Mouse (Mus musculus) hindbrain, embryonic 15.5 days (tissue): ENCODE data around the gene Trub1. TPM values are rescaled to one million over a fixed set of nuclear protein-coding genes. Genes with fewer than 3 reads are reported as not detected.

Source experiments
- ATAC-seq: fragments of 200-750 bp; cut with Nextera tagmentation; 2 replicates; pipeline ENCODE4 v1.8.0; 2017; ENCODE audit warnings: low read depth, moderate number of reproducible peaks, moderate TSS enrichment; ENCODE audit not compliant: low FRiP score
- H3K27ac ChIP-seq: fragments of 300-500 bp; sonication (generic); replicated peaks from 2 replicates; pipeline ENCODE4 v1.5.1; 2015; ENCODE audit warnings: mild to moderate bottlenecking, inconsistent platforms
- H3K27me3 ChIP-seq: fragments of 300-500 bp; sonication (generic); 2 replicates; pipeline ENCODE4 v1.6.1; 2015; ENCODE audit warnings: control low read depth, inconsistent platforms
- H3K36me3 ChIP-seq: fragments of 300-500 bp; sonication (generic); 2 replicates; pipeline ENCODE4 v1.6.1; 2015; ENCODE audit warnings: control low read depth, inconsistent platforms
- H3K4me1 ChIP-seq: fragments of 300-500 bp; sonication (generic); replicated peaks from 2 replicates; pipeline ENCODE4 v1.6.1; 2015; ENCODE audit warnings: control low read depth, inconsistent platforms
- H3K4me2 ChIP-seq: fragments of 300-500 bp; sonication (generic); 2 replicates; pipeline ENCODE4 v1.6.1; 2015; ENCODE audit warnings: moderate library complexity, mild to moderate bottlenecking, inconsistent platforms
- H3K4me3 ChIP-seq: fragments of 300-500 bp; sonication (generic); 2 replicates; pipeline ENCODE4 v1.5.1; 2015; ENCODE audit warnings: mild to moderate bottlenecking, inconsistent platforms
- H3K9ac ChIP-seq: fragments of 300-500 bp; sonication (generic); 2 replicates; pipeline ENCODE4 v1.6.1; 2015; ENCODE audit warnings: inconsistent platforms
- H3K9me3 ChIP-seq: fragments of 300-500 bp; sonication (generic); 2 replicates; pipeline ENCODE4 v1.6.1; 2016; ENCODE audit warnings: control low read depth, inconsistent platforms
- WGBS: fragments of 180-500 bp; shearing (Covaris S2); methylation state at CpG from one replicate; pipeline ENCODE4 v1.1.7; 2015; 5-methylcytosine and 5-hydroxymethylcytosine counted together
- polyA plus RNA-seq: library from polyadenylated mRNA; unstranded; fragments of >200 nt; fragmentation: Nextera tagmentation; extraction: Ambion mirVana; gene quantifications from 2 replicates; pipeline ENCODE4 v1.2.1, GENCODE M21; 2015

Gene Trub1
- polyA plus RNA-seq, 1 experiment from 2014 or later: 12.2 TPM

DNA sequence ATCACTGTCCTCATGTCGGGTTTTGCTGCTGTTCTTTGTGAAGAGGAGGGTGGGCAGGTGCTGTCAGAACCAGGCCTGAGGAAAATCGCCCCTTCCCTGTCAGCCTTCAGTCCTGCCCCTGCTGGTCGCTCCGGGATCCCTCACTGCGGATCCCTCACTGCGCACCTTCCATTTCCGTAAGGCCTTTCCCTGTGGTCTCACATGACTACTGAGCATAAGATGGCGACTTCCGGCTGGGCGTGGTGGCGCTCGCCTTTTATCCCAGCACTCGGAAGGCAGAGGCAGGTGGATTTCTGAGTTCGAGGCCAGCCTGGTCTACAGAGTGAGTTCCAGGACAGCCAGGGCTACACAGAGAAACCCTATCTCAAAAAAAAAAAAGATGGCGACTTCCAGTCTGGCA is 27.4 kb upstream of the Trub1 start:
- no peaks in the 10 kb centered on the region for H3K36me3 ChIP-seq
- H3K9me3 ChIP-seq: no peaks in the 10 kb centered on the region
- ATAC-seq: no peak
- H3K27me3 ChIP-seq: no peaks in the 10 kb centered on the region
- H3K9ac ChIP-seq: no peak overlapping the region
- H3K27ac ChIP-seq: no peak overlapping the region
- 96% methylated on average over 15 of the region's 15 CpGs for WGBS
- H3K4me3 ChIP-seq: no peak overlapping the region
- H3K4me2 ChIP-seq: no peak overlapping the region
- H3K4me1 ChIP-seq: 0 out of 2 replicates have a peak, but pooled peaks cover 4% of the 10 kb centered on the region

DNA sequence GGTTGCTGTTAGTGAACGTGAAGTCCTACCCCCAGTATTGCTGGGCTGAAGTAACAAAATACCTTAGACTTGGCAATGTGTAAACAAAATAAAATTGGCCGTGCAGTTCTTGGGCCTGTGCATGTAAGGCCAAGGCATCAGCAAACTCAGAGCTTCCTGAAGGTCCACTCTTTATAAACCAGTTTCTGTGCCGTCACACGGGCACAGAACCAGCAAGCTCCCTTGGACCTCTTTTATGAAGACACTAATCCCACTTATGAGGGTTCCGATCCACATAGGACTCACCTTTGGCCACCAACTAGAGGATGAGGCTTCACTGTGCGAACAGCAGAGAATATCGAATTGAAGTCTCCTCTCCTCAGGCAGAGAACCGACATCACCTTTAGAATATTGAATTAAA is 25.9 kb upstream of the Trub1 start:
- ATAC-seq: no peak
- Histone ChIP-seq H3K9me3 (no peaks in the 10 kb centered on the region), H3K36me3 (no peaks in the 10 kb centered on the region), H3K27ac (no peak overlapping the region), H3K9ac (no peak overlapping the region), H3K4me3 (no peak overlapping the region), H3K27me3 (no peaks in the 10 kb centered on the region), H3K4me1 (0 out of 2 replicates have a peak, but pooled peaks cover 4% of the 10 kb centered on the region), H3K4me2 (no peak overlapping the region)
- WGBS: 94% methylated on average over 8 of the region's 8 CpGs

DNA sequence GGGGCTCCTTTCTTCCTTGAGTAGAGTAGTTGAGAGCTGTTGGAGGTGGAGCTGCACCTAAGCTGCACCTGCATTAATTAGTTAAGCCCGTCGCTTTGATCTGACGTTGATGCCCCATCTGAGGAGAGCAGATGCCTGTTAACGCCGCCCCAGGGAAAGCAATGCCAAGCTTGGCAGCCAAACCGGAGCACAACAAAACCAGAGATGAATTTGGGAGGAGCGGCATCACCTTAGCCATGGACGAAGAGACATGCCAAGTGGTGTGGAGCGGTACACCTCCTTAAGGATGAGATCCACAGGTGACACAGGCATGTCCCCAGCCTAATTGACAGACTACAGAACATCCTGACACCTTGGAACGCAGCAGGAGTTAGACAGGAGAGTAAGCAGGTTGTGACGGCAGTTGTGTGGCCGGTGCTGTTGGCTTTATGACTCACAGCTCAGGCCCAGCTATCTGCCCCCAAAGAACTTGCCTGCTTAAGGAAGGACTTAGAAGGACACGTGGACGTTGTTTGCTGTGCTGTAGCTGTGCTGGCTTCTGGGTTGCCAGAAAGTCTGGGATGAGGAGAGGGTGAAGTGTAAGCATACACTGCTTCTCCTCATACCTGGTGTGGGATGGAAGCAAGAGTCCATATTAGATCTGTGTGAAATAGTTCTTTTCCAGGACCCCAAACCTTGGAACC is 24.8 kb upstream of the Trub1 start:
- Histone ChIP-seq H3K27ac (no peak overlapping the region), H3K9ac (no peak overlapping the region), H3K4me2 (no peak overlapping the region), H3K4me1 (0 out of 2 replicates have a peak, but pooled peaks cover 7% of the 10 kb centered on the region), H3K27me3 (no peaks in the 10 kb centered on the region), H3K36me3 (no peaks in the 10 kb centered on the region), H3K4me3 (no peak overlapping the region), H3K9me3 (no peaks in the 10 kb centered on the region)
- no peak for ATAC-seq
- WGBS: 75% methylated on average over 14 of the region's 14 CpGs

DNA sequence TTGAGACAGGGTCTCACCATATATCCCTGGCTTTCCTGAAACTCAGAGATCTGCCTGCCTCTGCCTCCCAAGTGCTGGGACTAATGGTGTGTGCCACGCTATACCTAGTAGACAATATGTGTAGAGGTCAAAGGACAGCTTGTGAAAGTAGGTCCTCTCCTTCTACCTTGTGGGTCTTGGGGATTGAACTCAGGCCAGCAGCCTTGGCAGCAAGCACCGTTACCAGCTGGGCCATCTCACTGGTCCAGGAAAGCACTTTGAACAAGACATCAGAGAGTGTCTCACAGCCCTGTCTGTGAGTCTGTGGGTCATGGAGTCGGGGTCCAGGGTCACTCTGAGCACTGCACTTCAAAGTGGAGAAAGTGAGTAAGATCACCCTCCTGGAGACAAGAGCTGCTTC is 24.1 kb upstream of the Trub1 start:
- Histone ChIP-seq H3K4me3 (no peak overlapping the region), H3K9ac (no peak overlapping the region), H3K4me2 (no peak overlapping the region), H3K4me1 (0 out of 2 replicates have a peak, but pooled peaks cover 10% of the 10 kb centered on the region), H3K9me3 (no peaks in the 10 kb centered on the region), H3K27me3 (no peaks in the 10 kb centered on the region), H3K36me3 (no peaks in the 10 kb centered on the region), H3K27ac (no peak overlapping the region)
- 93% methylated on average over 3 of the region's 3 CpGs for WGBS
- ATAC-seq: no peak

DNA sequence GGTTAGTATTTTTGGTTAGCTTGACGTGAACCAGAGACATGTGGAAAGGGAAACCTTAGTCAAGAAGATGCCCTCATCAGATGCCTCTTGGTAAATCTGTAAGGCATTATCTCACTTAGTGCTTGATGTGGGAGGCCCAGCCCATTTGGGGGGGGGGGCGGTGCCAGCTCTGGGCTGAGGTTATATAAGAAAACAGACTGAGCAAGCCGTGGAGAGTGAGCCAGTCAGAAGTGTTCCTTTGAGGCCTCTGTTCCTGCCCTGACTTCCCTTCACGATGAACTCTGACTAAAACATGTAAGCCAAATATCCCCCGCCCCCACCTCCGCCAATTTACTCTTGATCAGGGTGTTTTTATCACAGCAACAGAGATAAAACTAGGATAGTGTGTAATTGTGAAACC is 22.8 kb upstream of the Trub1 start:
- no peak overlapping the region for H3K27ac ChIP-seq
- H3K4me3 ChIP-seq: no peak overlapping the region
- H3K9ac ChIP-seq: no peak overlapping the region
- no peak overlapping the region for H3K4me2 ChIP-seq
- H3K36me3 ChIP-seq: no peaks in the 10 kb centered on the region
- ATAC-seq: no peak
- H3K9me3 ChIP-seq: no peaks in the 10 kb centered on the region
- 0 out of 2 replicates have a peak, but pooled peaks cover 12% of the 10 kb centered on the region for H3K4me1 ChIP-seq
- H3K27me3 ChIP-seq: no peaks in the 10 kb centered on the region
- WGBS: 88% methylated on average over 6 of the region's 6 CpGs

DNA sequence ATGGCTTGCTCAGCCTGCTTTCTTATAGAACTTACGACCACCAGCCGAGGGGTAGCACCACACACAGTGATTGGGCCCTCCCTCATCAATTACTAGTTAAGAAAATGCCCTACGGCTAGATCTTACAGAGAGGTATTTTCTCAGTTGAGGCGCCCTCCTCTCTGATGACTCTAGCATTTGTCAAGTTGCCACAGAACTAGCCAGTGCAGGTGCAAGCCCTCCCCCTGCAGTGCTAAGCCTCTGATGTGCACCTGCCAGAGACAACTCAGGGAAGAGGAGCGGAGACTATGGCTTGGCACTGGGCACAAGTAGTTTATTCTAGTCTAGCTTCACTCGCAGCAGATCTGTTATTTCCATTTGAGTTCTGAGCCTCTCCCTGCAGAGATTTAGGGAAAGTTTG is 21.2 kb upstream of the Trub1 start:
- Histone ChIP-seq H3K27ac (no peak overlapping the region), H3K9me3 (no peaks in the 10 kb centered on the region), H3K9ac (no peak overlapping the region), H3K36me3 (no peaks in the 10 kb centered on the region), H3K27me3 (no peaks in the 10 kb centered on the region), H3K4me2 (no peak overlapping the region), H3K4me3 (no peak overlapping the region), H3K4me1 (0 out of 2 replicates have a peak, but pooled peaks cover 12% of the 10 kb centered on the region)
- 49% methylated on average over 6 of the region's 6 CpGs for WGBS
- no peak for ATAC-seq

DNA sequence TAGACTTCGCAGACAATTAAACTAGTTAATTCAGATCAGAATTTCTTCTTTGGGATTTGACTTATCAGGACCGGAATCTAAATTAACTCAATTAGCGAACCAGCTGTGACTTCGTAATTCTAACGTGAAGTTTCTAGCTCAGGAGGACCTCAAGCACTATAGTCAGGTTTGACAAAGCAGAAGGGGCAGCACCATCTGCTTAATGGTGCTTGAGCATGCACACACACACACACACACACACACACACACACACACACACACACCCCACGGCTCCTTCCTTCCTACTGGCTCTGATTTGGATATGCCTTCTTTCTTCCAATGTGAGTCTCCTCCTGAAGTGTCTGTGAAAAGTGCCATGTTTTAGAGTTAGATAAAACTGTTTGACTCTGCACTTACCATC is 18.7 kb upstream of the Trub1 start:
- WGBS: 50% methylated on average over 6 of the region's 6 CpGs
- no peak overlapping the region for H3K27ac ChIP-seq
- no peak for ATAC-seq

DNA sequence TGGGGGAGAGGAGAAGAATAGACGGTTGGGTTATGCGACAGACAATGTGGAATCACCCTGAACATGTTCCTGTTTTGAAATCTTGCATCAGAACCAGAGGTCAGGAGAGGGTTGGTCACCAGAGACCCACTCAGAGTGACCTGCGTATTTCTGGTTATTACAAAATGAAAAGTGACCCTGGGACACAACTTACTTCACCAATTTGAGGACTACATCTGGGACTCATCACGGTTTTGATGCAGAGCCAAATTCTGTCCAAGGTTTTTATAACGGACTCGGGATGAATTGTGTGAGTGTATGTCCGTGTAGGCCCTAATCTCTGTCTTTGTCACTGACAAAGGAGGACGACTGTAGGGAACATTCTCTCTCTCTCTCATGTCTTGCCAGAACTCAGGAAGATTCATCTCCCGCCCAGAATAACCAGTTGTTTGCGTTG is 16.1 kb upstream of the Trub1 start:
- ATAC-seq: no peak
- H3K9ac ChIP-seq: no peak overlapping the region
- no peak overlapping the region for H3K27ac ChIP-seq
- H3K4me2 ChIP-seq: no peak overlapping the region
- H3K4me1 ChIP-seq: peaks cover 16% of the 10 kb centered on the region; the same call in 1 of the 2 replicates
- H3K36me3 ChIP-seq: no peaks in the 10 kb centered on the region
- no peak overlapping the region for H3K4me3 ChIP-seq
- H3K27me3 ChIP-seq: 0 out of 2 replicates have a peak, but pooled peaks cover 2% of the 10 kb centered on the region
- no peaks in the 10 kb centered on the region for H3K9me3 ChIP-seq
- WGBS: 69% methylated on average over 10 of the region's 10 CpGs

More for the DNA sequence above, 18.7 kb upstream of the Trub1 start:
- Histone ChIP-seq H3K9ac (no peak overlapping the region), H3K4me2 (no peak overlapping the region), H3K27me3 (no peaks in the 10 kb centered on the region), H3K4me1 (0 out of 2 replicates have a peak, but pooled peaks cover 12% of the 10 kb centered on the region), H3K9me3 (no peaks in the 10 kb centered on the region), H3K36me3 (no peaks in the 10 kb centered on the region), H3K4me3 (no peak overlapping the region)

DNA sequence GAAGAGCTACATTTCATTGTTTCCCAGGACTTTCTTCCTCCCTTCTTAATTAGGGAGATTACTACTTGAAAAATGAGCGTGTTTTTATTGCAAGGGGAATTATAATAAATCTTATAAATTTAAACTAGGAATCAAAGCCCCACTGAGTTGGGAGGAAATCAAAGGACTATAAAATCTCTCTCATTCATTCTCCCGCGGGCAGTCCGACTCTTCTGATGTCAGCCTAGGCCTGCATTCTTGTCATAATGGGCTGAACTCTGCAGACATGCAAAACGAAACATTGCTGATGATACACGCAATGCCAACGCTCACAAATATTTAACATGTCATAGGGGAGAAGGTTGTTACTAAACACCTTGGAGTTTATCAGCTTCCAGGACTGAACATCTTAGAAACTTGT is 15.7 kb upstream of the Trub1 start:
- Histone ChIP-seq H3K36me3 (no peaks in the 10 kb centered on the region), H3K27me3 (0 out of 2 replicates have a peak, but pooled peaks cover 2% of the 10 kb centered on the region), H3K4me1 (peaks cover 18% of the 10 kb centered on the region; the same call in 1 of the 2 replicates), H3K9me3 (no peaks in the 10 kb centered on the region), H3K4me2 (no peak overlapping the region), H3K4me3 (no peak overlapping the region), H3K27ac (no peak overlapping the region), H3K9ac (no peak overlapping the region)
- no peak for ATAC-seq
- WGBS: 72% methylated on average over 7 of the region's 7 CpGs

DNA sequence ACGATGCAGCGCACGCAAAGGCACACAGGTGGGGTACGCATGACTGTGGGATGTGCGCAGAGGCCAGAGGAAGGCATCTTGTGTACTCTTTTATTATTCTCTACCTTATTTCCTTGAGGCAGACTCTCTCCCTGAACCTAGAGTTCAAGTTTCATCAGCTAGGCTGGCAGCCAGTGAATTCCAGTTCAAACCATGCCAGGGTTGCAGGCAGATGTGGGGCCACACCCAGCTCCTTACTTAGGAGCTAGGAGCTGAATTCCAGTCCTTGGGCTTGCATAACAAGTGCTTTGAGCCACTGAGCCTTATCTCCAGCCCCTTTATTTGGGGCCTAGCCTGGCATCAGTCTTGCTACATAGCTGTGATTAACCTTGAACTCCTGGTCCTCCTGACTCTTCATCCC is 13.4 kb upstream of the Trub1 start:
- Histone ChIP-seq H3K4me1 (peaks cover 19% of the 10 kb centered on the region; the same call in 1 of the 2 replicates), H3K36me3 (no peaks in the 10 kb centered on the region), H3K27me3 (0 out of 2 replicates have a peak, but pooled peaks cover 6% of the 10 kb centered on the region), H3K9ac (no peak overlapping the region), H3K4me2 (no peak overlapping the region), H3K9me3 (no peaks in the 10 kb centered on the region), H3K4me3 (no peak overlapping the region), H3K27ac (no peak overlapping the region)
- ATAC-seq: no peak
- WGBS: 85% methylated on average over 5 of the region's 5 CpGs

DNA sequence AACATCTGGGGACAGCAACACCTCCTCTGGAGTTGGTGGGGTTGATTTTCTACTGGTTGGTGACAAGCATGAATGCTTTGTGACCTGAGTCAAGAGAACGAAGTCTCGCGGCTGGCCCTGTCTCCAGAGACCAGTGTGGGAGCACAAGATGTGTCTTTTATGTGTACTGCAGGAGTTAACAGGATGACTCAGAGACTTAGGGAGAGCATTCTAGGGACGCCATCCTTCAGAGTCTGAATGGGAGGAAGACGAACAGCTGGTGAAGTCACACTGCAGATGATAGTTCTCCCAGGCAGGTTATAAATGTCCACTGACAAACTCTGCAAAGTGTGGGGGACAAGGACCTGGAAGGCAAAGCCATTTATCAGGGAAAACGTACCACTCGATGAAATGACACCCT is 11.2 kb upstream of the Trub1 start:
- Histone ChIP-seq H3K9ac (no peak overlapping the region), H3K9me3 (no peaks in the 10 kb centered on the region), H3K36me3 (no peaks in the 10 kb centered on the region), H3K27ac (no peak overlapping the region), H3K4me1 (peaks cover 19% of the 10 kb centered on the region; the same call in 1 of the 2 replicates), H3K4me2 (no peak overlapping the region), H3K4me3 (no peak overlapping the region), H3K27me3 (0 out of 2 replicates have a peak, but pooled peaks cover 6% of the 10 kb centered on the region)
- 42% methylated on average over 7 of the region's 7 CpGs for WGBS
- no peak for ATAC-seq

DNA sequence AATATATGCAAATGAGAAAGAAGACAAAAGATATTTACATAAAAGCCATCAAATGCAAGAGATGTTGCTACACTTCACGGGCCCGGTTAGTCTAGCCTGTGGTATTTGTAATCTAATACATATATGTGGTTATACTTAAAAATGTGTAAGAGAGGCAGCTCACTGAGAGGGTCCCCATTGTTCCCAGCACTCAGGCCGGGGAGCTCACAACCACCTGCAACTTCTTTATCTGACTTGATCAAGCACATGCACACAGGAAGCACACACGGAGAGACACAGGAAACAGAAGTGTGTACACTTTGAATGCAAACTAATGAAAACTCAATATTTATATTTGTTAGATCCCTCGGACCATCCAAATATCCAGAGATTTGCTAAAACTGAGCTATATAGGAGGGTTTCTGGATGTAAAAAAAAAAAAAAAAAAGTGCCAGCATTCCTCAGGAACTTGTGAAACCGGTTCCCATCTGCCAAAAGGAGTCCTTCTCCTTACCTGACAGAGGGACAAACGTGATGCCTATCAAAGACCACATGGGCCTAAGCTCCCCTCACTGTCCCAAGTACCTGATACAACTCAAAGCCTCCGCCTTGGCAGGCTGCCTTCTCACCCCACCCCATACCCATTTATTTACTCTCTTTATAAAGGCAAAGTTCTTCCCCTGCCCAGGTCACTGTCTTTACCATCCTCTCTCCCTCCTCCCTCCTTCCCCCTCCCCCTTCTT is 9.6 kb upstream of the Trub1 start:
- Histone ChIP-seq H3K27ac (no peak overlapping the region), H3K27me3 (0 out of 2 replicates have a peak, but pooled peaks cover 6% of the 10 kb centered on the region), H3K4me1 (peaks cover 19% of the 10 kb centered on the region; the same call in 1 of the 2 replicates), H3K4me3 (no peak overlapping the region), H3K36me3 (no peaks in the 10 kb centered on the region), H3K9me3 (no peaks in the 10 kb centered on the region), H3K4me2 (no peak overlapping the region), H3K9ac (no peak overlapping the region)
- no peak for ATAC-seq
- 51% methylated on average over 8 of the region's 8 CpGs for WGBS
